Mouse (Mus musculus): ENCODE results near the gene Pole4.

DNA sequence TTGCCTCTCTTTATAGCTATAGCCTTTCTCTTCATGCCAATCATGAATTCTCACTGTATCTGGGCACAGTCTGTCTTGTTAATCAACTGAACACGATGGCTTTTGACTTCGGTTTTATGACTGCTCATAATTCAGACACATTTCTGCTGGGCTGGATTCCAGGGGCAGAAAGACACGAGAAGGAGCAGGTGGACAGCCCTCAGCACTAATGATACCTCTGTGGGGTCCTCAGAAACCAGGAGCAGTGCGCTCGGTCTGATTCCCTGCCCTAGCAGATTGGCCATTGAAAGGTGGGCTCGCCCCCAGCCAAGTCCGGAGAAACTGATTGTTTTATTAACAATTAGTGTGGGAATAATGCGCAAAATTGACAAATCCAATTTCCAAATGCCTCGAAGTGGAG, 101.9 kb downstream of the Pole4 start:
- no peak for TF ChIP-seq CTCF (IDR thresholded peaks at IDR 0.05; ENCODE audit: low read depth, low read length)
- no peak for TF ChIP-seq POLR2A (IDR thresholded peaks at IDR 0.05; ENCODE audit: insufficient read depth, low read length)

Data from ES-Bruce4 (cell line).